Mouse (Mus musculus): ENCODE data around the gene B3gnt3. TPM values are rescaled to one million over a fixed set of nuclear protein-coding genes. Genes with fewer than 3 reads are reported as not detected.
"Not testable (repeated sequence)": the region's sequence is repeated elsewhere in the genome, so short reads cannot be mapped to it uniquely, and the experiment has no call there.

Gene B3gnt3
- polyA plus RNA-seq, 1 experiment from 2014 or later, result 1.7 TPM

DNA sequence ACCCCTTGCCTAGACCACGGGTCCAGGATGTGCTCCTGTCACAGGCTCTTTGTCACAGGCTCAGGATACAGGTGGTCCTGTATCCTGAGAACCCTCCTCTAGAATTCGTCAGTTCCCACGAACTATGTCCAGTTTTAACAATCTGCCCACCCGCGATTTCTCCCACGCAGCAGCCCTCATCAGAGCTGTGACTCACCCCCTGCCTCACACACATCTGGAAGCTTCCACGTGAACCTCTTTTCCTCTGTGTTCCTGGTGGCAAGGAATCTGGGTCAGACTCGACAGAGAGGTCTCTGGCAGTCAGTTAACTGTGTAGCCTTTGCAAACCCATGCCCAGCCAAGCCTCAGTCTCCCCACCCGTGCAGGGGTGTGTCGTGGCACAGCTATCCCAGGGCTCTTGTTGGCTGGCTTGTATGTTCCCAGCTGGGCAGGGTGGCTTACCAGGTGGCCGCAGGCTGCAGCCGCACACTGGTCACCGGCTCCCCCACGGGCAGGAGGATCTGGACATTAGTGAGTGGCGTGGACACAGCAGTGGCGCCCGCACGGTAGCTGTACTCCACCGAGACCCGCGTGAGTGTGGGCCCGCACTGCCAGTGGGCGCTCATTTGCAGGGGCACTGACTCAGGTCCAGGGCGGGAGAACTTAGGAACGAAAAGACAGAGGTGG lies 7.7 kb upstream of the B3gnt3 start:
- Histone ChIP-seq H3K9me3 (no peaks in the 10 kb centered on the region), H3K36me3 (no peaks in the 10 kb centered on the region), H3K4me1 (peaks cover 9% of the 10 kb centered on the region; the same call in 1 of the 2 replicates), H3K9ac (no peak overlapping the region), H3K27ac (no peak overlapping the region), H3K4me2 (peak overlapping the region; percentile 35), H3K4me3 (no peak overlapping the region), H3K27me3 (peaks cover 44% of the 10 kb centered on the region)
- WGBS, result 35% methylated on average over 25 of the region's 25 CpGs
- no peak for ATAC-seq (ENCODE audit: insufficient number of reproducible peaks, low FRiP score, low TSS enrichment, low read depth)

DNA sequence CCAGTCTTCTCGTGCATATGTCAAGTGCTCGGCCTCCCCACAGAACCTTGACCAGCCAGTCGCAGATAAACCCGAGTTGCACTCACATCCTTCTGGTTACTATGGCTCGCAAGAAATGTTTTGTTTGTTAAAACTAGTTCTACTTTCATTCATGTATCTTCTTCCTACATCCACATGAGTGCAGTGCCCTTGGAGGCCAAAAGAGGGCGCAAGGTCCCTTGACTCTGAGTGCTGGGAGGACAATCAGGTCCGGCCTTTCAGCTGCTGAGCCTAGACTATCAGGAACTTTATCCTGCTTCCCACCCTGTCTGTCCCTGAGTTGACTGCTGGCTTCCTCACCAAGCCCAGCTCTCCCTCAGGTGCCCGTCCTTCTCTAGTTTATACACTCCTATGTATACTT lies 6.3 kb upstream of the B3gnt3 start:
- Histone ChIP-seq H3K9me3 (no peaks in the 10 kb centered on the region), H3K36me3 (no peaks in the 10 kb centered on the region), H3K4me1 (peaks cover 9% of the 10 kb centered on the region; the same call in 1 of the 2 replicates), H3K4me2 (no peak overlapping the region), H3K9ac (no peak overlapping the region), H3K27me3 (peaks cover 55% of the 10 kb centered on the region), H3K27ac (no peak overlapping the region), H3K4me3 (no peak overlapping the region)
- WGBS, result 37% methylated on average over 8 of the region's 8 CpGs
- ATAC-seq (ENCODE audit: insufficient number of reproducible peaks, low FRiP score, low TSS enrichment, low read depth), result no peak

DNA sequence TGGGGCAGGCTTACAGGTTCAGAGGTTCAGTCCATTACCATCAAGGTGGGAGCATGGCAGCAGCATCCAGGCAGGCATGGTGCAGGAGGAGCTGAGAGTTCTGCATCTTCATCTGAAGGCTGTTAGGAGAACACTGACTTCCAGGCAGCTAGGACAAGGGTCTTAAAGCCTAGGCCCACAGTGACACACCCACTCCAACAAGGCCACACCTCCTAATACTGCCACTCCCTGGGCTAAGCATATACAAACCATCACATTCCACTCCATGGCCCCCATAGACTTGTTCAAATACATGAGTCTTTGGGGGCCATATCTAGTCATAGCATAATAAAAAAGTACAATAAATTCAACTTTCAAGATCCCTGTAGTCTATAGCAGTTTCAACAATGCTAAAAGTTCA lies 1.8 kb upstream of the B3gnt3 start:
- H3K27me3 ChIP-seq, result peaks cover 81% of the 10 kb centered on the region
- H3K27ac ChIP-seq, result not testable (repeated sequence)

GRCm38 (mm10) chr8:71702923-71703322 lies 1.3 kb upstream of the B3gnt3 start:
- Histone ChIP-seq H3K4me2 (no peak overlapping the region), H3K4me3 (no peak overlapping the region), H3K27me3 (peaks cover 80% of the 10 kb centered on the region), H3K27ac (no peak overlapping the region), H3K9ac (no peak overlapping the region), H3K4me1 (peaks cover 12% of the 10 kb centered on the region), H3K36me3 (no peaks in the 10 kb centered on the region), H3K9me3 (no peaks in the 10 kb centered on the region)
- 75% methylated on average over 3 of the region's 3 CpGs for WGBS
- no peak for ATAC-seq (ENCODE audit: insufficient number of reproducible peaks, low FRiP score, low TSS enrichment, low read depth)

More for the DNA sequence above, 1.8 kb upstream of the B3gnt3 start:
- not testable (repeated sequence) for H3K4me2 ChIP-seq; ATAC-seq (ENCODE audit: insufficient number of reproducible peaks, low FRiP score, low TSS enrichment, low read depth); H3K36me3 ChIP-seq; H3K9ac ChIP-seq; H3K4me3 ChIP-seq; H3K9me3 ChIP-seq
- H3K4me1 ChIP-seq, result peaks cover 12% of the 10 kb centered on the region

DNA sequence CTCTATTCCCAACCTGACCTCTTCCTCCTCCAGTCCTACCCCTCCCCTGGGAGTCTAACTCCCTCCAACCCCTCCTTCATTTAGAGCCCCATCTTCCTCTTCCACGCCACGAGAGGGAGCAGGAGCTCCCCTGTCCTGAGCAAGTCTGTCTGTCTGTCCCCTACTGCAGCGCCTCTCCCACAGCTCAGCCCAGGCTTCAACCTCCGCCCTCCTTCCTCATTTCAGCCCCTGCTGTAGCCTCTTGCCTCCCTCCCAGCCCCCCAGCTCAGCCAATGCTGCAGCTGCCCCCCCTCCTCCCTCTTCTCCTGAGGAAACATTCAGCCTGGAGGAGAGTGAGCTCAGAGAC lies 471 bp upstream of the B3gnt3 start:
- H3K36me3 ChIP-seq, result no peaks in the 10 kb centered on the region
- no peak overlapping the region for H3K9ac ChIP-seq
- H3K27me3 ChIP-seq, result peaks cover 72% of the 10 kb centered on the region
- no peak for ATAC-seq (ENCODE audit: insufficient number of reproducible peaks, low FRiP score, low TSS enrichment, low read depth)
- no peak overlapping the region for H3K4me3 ChIP-seq
- H3K4me1 ChIP-seq, result peaks cover 12% of the 10 kb centered on the region
- no peaks in the 10 kb centered on the region for H3K9me3 ChIP-seq
- no peak overlapping the region for H3K4me2 ChIP-seq
- H3K27ac ChIP-seq, result no peak overlapping the region
- 25% methylated on average over 4 of the region's 4 CpGs for WGBS

DNA sequence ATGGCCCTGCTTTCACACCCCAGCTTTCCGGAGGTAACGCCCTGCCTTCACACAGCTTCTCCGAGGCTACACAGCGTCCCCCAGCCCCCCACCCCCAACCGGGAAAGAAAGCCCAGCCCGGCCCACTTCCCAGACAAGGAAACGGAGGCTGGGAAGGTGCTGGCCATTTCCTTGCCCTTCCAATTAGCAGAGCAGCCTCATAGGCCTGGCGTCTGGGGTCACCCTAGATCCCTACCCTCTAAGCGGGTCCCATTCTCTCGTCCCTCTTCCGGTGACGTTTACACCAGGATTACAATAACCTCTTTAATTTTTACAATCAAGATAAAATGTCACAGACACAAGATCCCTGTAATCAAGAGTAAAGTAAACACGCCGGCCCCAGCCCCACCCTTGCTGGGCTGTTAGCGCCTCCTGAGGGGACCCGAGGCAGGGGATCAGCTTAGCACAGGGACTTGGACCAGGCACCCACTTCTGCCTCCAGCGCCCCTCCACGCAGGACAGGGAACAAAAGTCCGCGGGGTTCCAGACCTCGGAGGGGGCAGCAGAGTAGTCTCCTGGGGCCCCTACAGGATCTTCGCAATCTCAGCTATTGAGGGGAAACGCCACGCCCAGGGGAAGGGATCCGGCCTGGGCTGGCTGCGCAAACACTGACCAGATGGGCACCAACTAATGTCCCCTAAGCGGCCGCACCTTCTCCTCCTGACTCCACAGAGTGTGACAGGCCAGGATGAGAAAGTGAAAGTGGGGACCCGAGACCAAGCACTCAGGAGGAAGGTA lies 908 bp downstream of the B3gnt3 start:
- H3K4me1 ChIP-seq, result peaks cover 12% of the 10 kb centered on the region
- H3K4me2 ChIP-seq, result peak overlapping the region; percentile 37
- 5% methylated on average over 29 of the region's 29 CpGs for WGBS
- peak overlapping the region; percentile 21 for H3K4me3 ChIP-seq
- H3K36me3 ChIP-seq, result no peaks in the 10 kb centered on the region
- no peak overlapping the region for H3K27ac ChIP-seq
- no peak for ATAC-seq (ENCODE audit: insufficient number of reproducible peaks, low FRiP score, low TSS enrichment, low read depth)
- no peak overlapping the region for H3K9ac ChIP-seq
- H3K9me3 ChIP-seq, result no peaks in the 10 kb centered on the region
- H3K27me3 ChIP-seq, result peaks cover 78% of the 10 kb centered on the region

DNA sequence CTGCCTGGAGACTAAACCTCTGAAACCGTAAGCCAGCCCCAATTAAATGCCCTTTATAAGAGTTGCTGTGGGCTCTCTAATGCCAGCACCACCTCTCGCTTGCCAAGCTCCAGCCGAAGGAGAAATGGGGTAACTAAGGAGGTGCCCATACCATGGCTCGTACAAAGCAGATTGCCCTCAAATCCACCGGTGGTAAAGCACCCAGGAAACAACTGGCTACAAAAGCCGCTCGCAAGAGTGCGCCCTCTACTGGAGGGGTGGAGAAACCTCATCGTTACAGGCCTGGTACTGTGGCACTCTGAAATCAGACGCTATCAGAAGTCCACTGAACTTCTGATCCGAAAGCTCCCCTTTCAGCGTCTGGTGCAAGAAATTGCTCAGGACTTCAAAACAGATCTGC lies 6.1 kb downstream of the B3gnt3 start:
- WGBS, result 64% methylated on average over 12 of the region's 12 CpGs
- not testable (repeated sequence) for H3K4me3 ChIP-seq; H3K9ac ChIP-seq; ATAC-seq (ENCODE audit: insufficient number of reproducible peaks, low FRiP score, low TSS enrichment, low read depth); H3K9me3 ChIP-seq; H3K36me3 ChIP-seq; H3K4me2 ChIP-seq; H3K27ac ChIP-seq
- Histone ChIP-seq H3K4me1 (peaks cover 16% of the 10 kb centered on the region), H3K27me3 (peaks cover 88% of the 10 kb centered on the region)

GRCm38 (mm10) chr8:71693166-71694041 lies 8.2 kb downstream of the B3gnt3 start:
- 8% methylated on average over 68 of the region's 68 CpGs for WGBS
- Histone ChIP-seq H3K4me3 (peak overlapping the region; percentile 23), H3K36me3 (no peaks in the 10 kb centered on the region), H3K27me3 (peaks cover 88% of the 10 kb centered on the region), H3K9ac (no peak overlapping the region), H3K27ac (no peak overlapping the region), H3K9me3 (no peaks in the 10 kb centered on the region), H3K4me1 (peaks cover 19% of the 10 kb centered on the region), H3K4me2 (peak overlapping the region; percentile 25)
- 0 out of 2 replicates have a peak, but pooled peaks have one; percentile 13 for ATAC-seq (ENCODE audit: insufficient number of reproducible peaks, low FRiP score, low TSS enrichment, low read depth)

DNA sequence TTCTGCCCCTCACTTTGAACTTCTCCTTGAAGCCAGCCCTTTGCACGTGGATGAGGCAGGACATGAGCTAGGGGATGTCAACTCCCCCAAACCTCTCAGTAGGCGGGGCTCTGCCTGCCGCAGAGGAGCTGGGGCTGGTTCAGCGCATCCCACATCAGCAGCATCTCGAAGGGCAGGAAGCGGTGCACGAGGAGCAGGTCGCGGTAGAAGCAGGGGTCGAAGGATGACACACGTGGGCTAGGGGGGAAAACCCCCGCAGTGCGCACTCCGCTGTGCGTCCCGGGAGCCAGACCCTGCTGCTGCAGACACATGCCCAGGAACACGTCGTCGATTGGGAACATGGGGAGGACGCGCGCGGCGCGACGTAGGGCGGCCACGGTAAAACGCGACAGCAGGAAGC lies 9.1 kb downstream of the B3gnt3 start:
- no peaks in the 10 kb centered on the region for H3K9me3 ChIP-seq
- 6% methylated on average over 26 of the region's 30 CpGs for WGBS
- ATAC-seq (ENCODE audit: insufficient number of reproducible peaks, low FRiP score, low TSS enrichment, low read depth), result no peak
- no peaks in the 10 kb centered on the region for H3K36me3 ChIP-seq
- no peak overlapping the region for H3K27ac ChIP-seq
- peaks cover 94% of the 10 kb centered on the region for H3K27me3 ChIP-seq
- peak overlapping the region; percentile 23; the same call in 1 of the 2 replicates for H3K4me3 ChIP-seq
- no peak overlapping the region for H3K9ac ChIP-seq
- H3K4me2 ChIP-seq, result peak overlapping the region; percentile 19; the same call in 1 of the 2 replicates
- peaks cover 27% of the 10 kb centered on the region for H3K4me1 ChIP-seq

DNA sequence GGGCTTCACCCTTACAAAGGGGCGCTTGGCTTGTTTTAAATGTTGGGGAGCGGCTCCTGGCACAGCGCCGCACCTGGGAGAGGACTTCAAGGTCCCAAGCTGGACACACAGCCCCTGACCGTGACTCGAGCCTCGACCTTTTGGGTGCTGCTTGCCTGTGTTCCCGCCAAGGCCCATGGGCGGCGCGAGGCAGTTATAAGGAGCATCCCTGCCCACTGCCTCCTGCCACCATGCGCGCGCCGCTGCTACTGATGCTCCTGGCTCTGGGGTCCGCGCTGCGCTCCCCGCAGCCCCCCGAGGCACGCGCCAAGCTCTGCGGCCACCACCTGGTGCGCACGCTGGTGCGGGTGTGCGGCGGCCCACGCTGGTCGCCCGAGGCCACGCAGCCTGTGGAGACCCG lies 12.6 kb downstream of the B3gnt3 start, which contains the start of gene Insl3:
Insl3 (plus strand) TSS at position 187 of the 400 bp plus-strand sequence.
- Histone ChIP-seq H3K9ac (no peak within 1 kb of the TSS), H3K4me1 (peaks cover 47% of the 10 kb centered on the region), H3K4me3 (no peak within 1 kb of the TSS), H3K9me3 (no peaks in the 10 kb centered on the region), H3K27ac (no peak within 1 kb of the TSS), H3K27me3 (peaks cover 100% of the 10 kb centered on the region), H3K36me3 (no peaks in the 10 kb centered on the region), H3K4me2 (no peak within 1 kb of the TSS)
- 4% methylated on average over 33 of the region's 33 CpGs for WGBS
- no peak for ATAC-seq (ENCODE audit: insufficient number of reproducible peaks, low FRiP score, low TSS enrichment, low read depth)

DNA sequence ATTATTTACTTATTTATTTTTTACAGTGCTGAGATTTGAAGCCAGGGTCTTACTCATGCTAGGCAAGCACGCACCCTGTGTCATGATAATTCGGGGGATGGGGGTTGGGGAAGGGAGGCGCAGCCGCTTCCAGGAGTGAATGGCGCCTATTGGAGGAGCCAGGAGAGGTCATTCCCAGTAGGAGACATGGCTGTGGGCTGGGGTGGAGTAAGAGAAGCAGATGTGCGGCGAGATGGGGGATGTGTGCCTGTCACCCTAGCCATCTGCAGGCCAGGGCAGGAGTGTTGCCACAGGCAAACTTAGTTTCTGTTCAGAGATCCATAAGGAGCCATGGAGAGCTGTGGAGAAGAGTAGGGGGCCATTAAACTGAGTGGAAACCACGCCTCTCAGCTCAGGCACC lies 14.0 kb downstream of the B3gnt3 start:
- H3K4me2 ChIP-seq, result no peak overlapping the region
- H3K4me1 ChIP-seq, result peaks cover 34% of the 10 kb centered on the region
- H3K27me3 ChIP-seq, result peaks cover 100% of the 10 kb centered on the region
- WGBS, result 5% methylated on average over 8 of the region's 8 CpGs
- H3K9ac ChIP-seq, result no peak overlapping the region
- H3K27ac ChIP-seq, result no peak overlapping the region
- H3K4me3 ChIP-seq, result no peak overlapping the region
- no peaks in the 10 kb centered on the region for H3K36me3 ChIP-seq
- ATAC-seq (ENCODE audit: insufficient number of reproducible peaks, low FRiP score, low TSS enrichment, low read depth), result no peak
- no peaks in the 10 kb centered on the region for H3K9me3 ChIP-seq

All from limb, embryonic 15.5 days (tissue).